Mouse (Mus musculus) cerebellum, adult 2 months (tissue): ENCODE results near the gene Mipep.

Experiments
- CTCF ChIP-seq: fragments of 200-500 bp; IDR thresholded peaks from 2 replicates; pipeline ENCODE4 v1.5.1; 2011; ENCODE audit warnings: low read depth, mild to moderate bottlenecking, control low read depth, low read length, moderate library complexity, borderline replicate concordance; ENCODE audit not compliant: insufficient read depth
- POLR2A ChIP-seq: fragments of 200-500 bp; IDR thresholded peaks from 2 replicates; pipeline ENCODE4 v1.6.1; 2011; ENCODE audit warnings: low read length, control low read depth, borderline replicate concordance; ENCODE audit not compliant: insufficient read depth

- TF ChIP-seq CTCF = no peak
- no peak for TF ChIP-seq POLR2A
These were observed 19.8 kb upstream of the Mipep start for GRCm38 (mm10) chr14:60764526-60764925.
